Mouse (Mus musculus): ENCODE data around the gene Magi3. TPM values are rescaled to one million over a fixed set of nuclear protein-coding genes. Genes with fewer than 3 reads are reported as not detected.
A peak's percentile ranks its signal among the peaks of the same experiment; 100 is the strongest.

Magi3 gene
- polyA plus RNA-seq, 1 experiment from 2014 or later = 2.0 TPM

- Histone ChIP-seq H3K27me3 (ENCODE audit: insufficient read depth, low read length) (no peaks in the 10 kb centered on the region), H3K4me3 (ENCODE audit: low read depth, low read length) (no peak overlapping the region), H3K9ac (replicated peaks) (no peak overlapping the region), H3K27ac (ENCODE audit: low read depth) (no peak overlapping the region), H3K36me3 (replicated peaks; ENCODE audit: insufficient read depth, low read length) (peaks cover 20% of the 10 kb centered on the region), H3K4me2 (ENCODE audit: low read depth, low read length) (no peak overlapping the region), H3K4me1 (ENCODE audit: insufficient read depth) (no peaks in the 10 kb centered on the region), H3K9me3 (ENCODE audit: low read length) (no peaks in the 10 kb centered on the region)
- no peak for ATAC-seq
- no peak for DNase-seq
- TF ChIP-seq CTCF (IDR thresholded peaks at IDR 0.05; ENCODE audit: low read depth) = peak; percentile 26
- no peak for TF ChIP-seq EP300 (IDR thresholded peaks at IDR 0.05; ENCODE audit: low read depth)
- 76% methylated on average over 5 of the region's 5 CpGs for WGBS (ENCODE audit: insufficient replicate concordance)
Observed at GRCm38 (mm10) chr3:104009924-104010662, 210.1 kb downstream of the Magi3 start.

- H3K9me3 ChIP-seq (ENCODE audit: low read length) = no peaks in the 10 kb centered on the region
- 85% methylated on average over 8 of the region's 8 CpGs for WGBS (ENCODE audit: insufficient replicate concordance)
- TF ChIP-seq CTCF (IDR thresholded peaks at IDR 0.05; ENCODE audit: low read depth) = no peak
- no peak for TF ChIP-seq EP300 (IDR thresholded peaks at IDR 0.05; ENCODE audit: low read depth)
- no peak for ATAC-seq
- no peak overlapping the region for H3K9ac ChIP-seq (replicated peaks)
- peaks cover 23% of the 10 kb centered on the region for H3K36me3 ChIP-seq (replicated peaks; ENCODE audit: insufficient read depth, low read length)
- no peaks in the 10 kb centered on the region for H3K4me1 ChIP-seq (ENCODE audit: insufficient read depth)
- H3K4me3 ChIP-seq (ENCODE audit: low read depth, low read length) = no peak overlapping the region
- peak; percentile 19 for DNase-seq
- H3K27ac ChIP-seq (ENCODE audit: low read depth) = no peak overlapping the region
- no peak overlapping the region for H3K4me2 ChIP-seq (ENCODE audit: low read depth, low read length)
- H3K27me3 ChIP-seq (ENCODE audit: insufficient read depth, low read length) = no peaks in the 10 kb centered on the region
Observed at GRCm38 (mm10) chr3:104007479-104007878, 212.7 kb downstream of the Magi3 start.

- 81% methylated on average over 8 of the region's 8 CpGs for WGBS (ENCODE audit: insufficient replicate concordance)
- DNase-seq = no peak
- H3K4me3 ChIP-seq (ENCODE audit: low read depth, low read length) = no peak overlapping the region
- no peaks in the 10 kb centered on the region for H3K27me3 ChIP-seq (ENCODE audit: insufficient read depth, low read length)
- TF ChIP-seq EP300 (IDR thresholded peaks at IDR 0.05; ENCODE audit: low read depth) = no peak
- TF ChIP-seq CTCF (IDR thresholded peaks at IDR 0.05; ENCODE audit: low read depth) = no peak
- H3K36me3 ChIP-seq (replicated peaks; ENCODE audit: insufficient read depth, low read length) = peaks cover 23% of the 10 kb centered on the region
- no peaks in the 10 kb centered on the region for H3K9me3 ChIP-seq (ENCODE audit: low read length)
- no peak for ATAC-seq
- H3K27ac ChIP-seq (ENCODE audit: low read depth) = no peak overlapping the region
- no peak overlapping the region for H3K4me2 ChIP-seq (ENCODE audit: low read depth, low read length)
- no peaks in the 10 kb centered on the region for H3K4me1 ChIP-seq (ENCODE audit: insufficient read depth)
- no peak overlapping the region for H3K9ac ChIP-seq (replicated peaks)
Observed at GRCm38 (mm10) chr3:104006896-104007466, 213.2 kb downstream of the Magi3 start.

- H3K4me3 ChIP-seq (ENCODE audit: low read depth, low read length) = no peak overlapping the region
- no peak for TF ChIP-seq CTCF (IDR thresholded peaks at IDR 0.05; ENCODE audit: low read depth)
- no peak for TF ChIP-seq EP300 (IDR thresholded peaks at IDR 0.05; ENCODE audit: low read depth)
- H3K9me3 ChIP-seq (ENCODE audit: low read length) = no peaks in the 10 kb centered on the region
- no peak overlapping the region for H3K27ac ChIP-seq (ENCODE audit: low read depth)
- no peak overlapping the region for H3K4me2 ChIP-seq (ENCODE audit: low read depth, low read length)
- ATAC-seq = no peak
- no peak for DNase-seq
- no peak overlapping the region for H3K9ac ChIP-seq (replicated peaks)
- H3K27me3 ChIP-seq (ENCODE audit: insufficient read depth, low read length) = no peaks in the 10 kb centered on the region
- peaks cover 12% of the 10 kb centered on the region for H3K36me3 ChIP-seq (replicated peaks; ENCODE audit: insufficient read depth, low read length)
- no peaks in the 10 kb centered on the region for H3K4me1 ChIP-seq (ENCODE audit: insufficient read depth)
- WGBS (ENCODE audit: insufficient replicate concordance) = 55% methylated on average over 4 of the region's 4 CpGs
Observed at GRCm38 (mm10) chr3:103998724-103999123, 221.4 kb downstream of the Magi3 start.

- Histone ChIP-seq H3K4me3 (ENCODE audit: low read depth, low read length) (no peak overlapping the region), H3K27me3 (ENCODE audit: insufficient read depth, low read length) (no peaks in the 10 kb centered on the region), H3K9ac (replicated peaks) (no peak overlapping the region), H3K27ac (ENCODE audit: low read depth) (no peak overlapping the region), H3K4me1 (ENCODE audit: insufficient read depth) (no peaks in the 10 kb centered on the region), H3K4me2 (ENCODE audit: low read depth, low read length) (no peak overlapping the region), H3K36me3 (replicated peaks; ENCODE audit: insufficient read depth, low read length) (peaks cover 23% of the 10 kb centered on the region), H3K9me3 (ENCODE audit: low read length) (no peaks in the 10 kb centered on the region)
- ATAC-seq (no peak), DNase-seq (no peak)
- TF ChIP-seq CTCF (IDR thresholded peaks at IDR 0.05; ENCODE audit: low read depth) (no peak), EP300 (IDR thresholded peaks at IDR 0.05; ENCODE audit: low read depth) (no peak)
- WGBS (ENCODE audit: insufficient replicate concordance) = 79% methylated on average over 3 of the region's 3 CpGs
Observed at GRCm38 (mm10) chr3:103991271-103991670, 228.9 kb downstream of the Magi3 start.

- H3K4me3 ChIP-seq (ENCODE audit: low read depth, low read length) = no peak overlapping the region
- H3K27ac ChIP-seq (ENCODE audit: low read depth) = no peak overlapping the region
- H3K36me3 ChIP-seq (replicated peaks; ENCODE audit: insufficient read depth, low read length) = peaks cover 28% of the 10 kb centered on the region
- H3K4me1 ChIP-seq (ENCODE audit: insufficient read depth) = 0 out of 2 replicates have a peak, but pooled peaks cover 2% of the 10 kb centered on the region
- WGBS (ENCODE audit: insufficient replicate concordance) = 74% methylated on average over 4 of the region's 4 CpGs
- H3K27me3 ChIP-seq (ENCODE audit: insufficient read depth, low read length) = no peaks in the 10 kb centered on the region
- TF ChIP-seq CTCF (IDR thresholded peaks at IDR 0.05; ENCODE audit: low read depth) (no peak), EP300 (IDR thresholded peaks at IDR 0.05; ENCODE audit: low read depth) (no peak)
- H3K9ac ChIP-seq (replicated peaks) = no peak overlapping the region
- ATAC-seq (no peak), DNase-seq (no peak)
- no peak overlapping the region for H3K4me2 ChIP-seq (ENCODE audit: low read depth, low read length)
- no peaks in the 10 kb centered on the region for H3K9me3 ChIP-seq (ENCODE audit: low read length)
Observed at GRCm38 (mm10) chr3:103989352-103989751, 230.8 kb downstream of the Magi3 start.

All from liver, postnatal 0 days (tissue).